Mouse (Mus musculus) c-Kit-negative CD71-positive TER-119-positive erythroid progenitor cells, embryonic 14.5 days (primary cell): ENCODE measurements around the gene Bivm.

Source experiments
- DNase-seq: peaks from one replicate; pipeline ENCODE4 v3.0.0-alpha.2; 2013; ENCODE audit warnings: low read depth, low spot score

Gene Bivm

DNA sequence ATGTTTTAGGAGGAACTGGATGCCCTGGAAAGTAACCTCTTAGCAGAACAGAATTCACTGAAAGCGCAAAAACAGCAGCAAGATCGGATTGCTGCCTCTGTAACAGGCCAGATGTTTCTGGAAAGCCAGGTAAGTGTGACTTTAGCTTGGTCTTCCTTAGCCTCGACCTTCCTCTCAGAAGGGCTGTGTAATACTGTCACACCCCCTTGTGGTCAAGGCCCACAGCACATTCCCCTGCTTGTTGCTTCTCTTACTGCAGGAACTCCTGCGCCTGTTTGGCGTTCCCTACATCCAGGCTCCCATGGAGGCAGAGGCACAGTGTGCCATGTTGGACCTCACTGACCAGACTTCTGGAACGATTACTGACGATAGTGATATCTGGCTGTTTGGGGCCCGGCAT, 55.1 kb downstream of the Bivm start:
- DNase-seq: no peak

DNA sequence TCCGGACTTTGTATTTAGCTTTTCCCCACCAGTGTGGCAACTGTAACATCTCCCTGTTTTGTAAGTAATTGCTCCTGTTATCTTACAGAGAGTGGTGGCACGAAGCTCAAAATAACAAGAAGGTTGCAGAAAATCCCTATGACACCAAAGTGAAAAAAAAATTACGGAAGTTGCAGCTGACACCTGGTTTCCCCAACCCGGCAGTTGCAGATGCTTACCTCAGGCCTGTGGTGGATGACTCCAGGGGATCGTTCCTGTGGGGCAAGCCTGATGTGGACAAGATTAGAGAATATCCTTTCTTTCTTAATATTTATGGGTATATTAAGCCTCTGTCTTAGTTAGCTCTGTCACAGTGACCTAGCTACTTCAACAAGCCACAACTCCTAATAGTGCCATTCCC, 59.3 kb downstream of the Bivm start:
- no peak for DNase-seq

DNA sequence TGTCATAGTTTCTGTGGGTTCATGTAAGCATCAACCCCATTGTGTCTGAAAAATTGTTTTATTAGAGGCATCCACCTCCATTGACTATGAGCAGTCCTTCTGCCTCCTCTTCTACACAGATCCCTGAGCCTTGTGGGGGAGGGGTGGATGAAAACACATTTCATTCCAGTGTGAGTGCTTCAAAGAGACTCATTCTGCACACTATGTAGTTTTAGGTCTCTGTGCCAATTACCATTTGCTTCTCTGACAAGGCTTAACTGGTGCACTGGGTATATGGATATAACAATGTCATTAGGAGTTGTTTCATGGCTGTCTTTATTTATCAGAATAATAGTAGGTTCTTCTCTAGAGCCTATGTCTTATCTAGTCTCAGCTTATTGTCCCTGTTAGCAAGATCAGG, 67.6 kb downstream of the Bivm start:
- no peak for DNase-seq
